Mouse (Mus musculus): ENCODE data around the gene Col4a1.

Gene Col4a1

DNA sequence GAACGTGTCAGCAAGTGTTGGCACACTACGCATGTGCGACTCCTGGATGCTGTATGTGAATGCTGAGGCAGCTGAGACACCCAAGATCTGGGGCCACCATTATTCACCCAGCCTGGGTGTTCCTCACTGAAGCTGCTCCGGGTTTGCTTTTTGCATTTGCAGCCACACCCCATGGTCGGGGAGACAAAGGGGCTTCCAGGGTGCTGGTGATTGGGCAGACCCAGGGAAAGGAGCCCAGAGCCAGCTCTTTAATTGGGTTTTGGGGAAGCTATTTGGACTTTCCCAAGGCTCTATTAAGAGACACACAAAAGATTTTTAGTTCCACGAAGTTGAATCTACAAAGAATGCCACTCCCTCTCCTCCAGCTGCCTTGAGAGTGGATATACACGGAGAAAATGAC lies 85.2 kb downstream of the Col4a1 start:
- DNase-seq = no peak

DNA sequence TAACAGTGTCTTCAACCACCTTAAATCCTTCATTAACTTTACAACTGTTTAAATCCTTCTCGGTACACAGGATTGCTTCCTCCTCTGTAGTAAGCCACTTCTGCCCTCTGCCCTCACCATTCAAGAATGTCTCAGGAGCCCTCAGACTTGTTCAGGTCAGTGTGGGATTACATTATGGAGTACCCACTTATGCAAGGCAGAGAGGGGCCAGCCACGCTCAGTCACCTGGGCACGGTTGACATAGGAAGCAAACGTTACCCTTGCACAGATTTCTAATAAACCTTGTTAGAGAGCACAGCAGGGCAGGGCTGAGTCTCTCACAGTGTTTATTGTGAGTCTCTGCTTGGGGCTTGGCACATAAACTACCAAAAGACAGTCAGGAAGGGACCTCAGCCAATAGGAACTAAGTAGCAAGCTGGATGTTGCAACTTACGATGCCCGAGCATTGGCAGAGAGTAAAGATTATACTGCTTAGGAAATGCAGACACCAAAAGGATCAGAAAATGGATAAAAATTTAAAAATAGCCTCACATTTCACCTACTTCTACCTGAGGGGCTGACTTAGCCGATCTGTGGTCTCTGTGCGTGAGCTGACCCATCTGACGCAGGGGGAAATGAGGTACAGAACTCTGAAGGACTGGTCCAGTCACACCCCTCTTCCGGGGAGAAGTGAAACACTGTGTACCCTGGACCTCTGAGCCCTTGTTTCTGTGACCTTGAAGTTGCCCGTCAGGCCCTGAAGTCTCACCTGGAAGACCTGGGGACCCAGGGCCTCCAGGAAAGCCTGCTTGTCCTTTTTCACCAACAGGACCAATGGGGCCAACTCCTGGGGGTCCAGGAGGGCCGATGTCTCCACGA lies 86.8 kb downstream of the Col4a1 start:
- no peak for DNase-seq

DNA sequence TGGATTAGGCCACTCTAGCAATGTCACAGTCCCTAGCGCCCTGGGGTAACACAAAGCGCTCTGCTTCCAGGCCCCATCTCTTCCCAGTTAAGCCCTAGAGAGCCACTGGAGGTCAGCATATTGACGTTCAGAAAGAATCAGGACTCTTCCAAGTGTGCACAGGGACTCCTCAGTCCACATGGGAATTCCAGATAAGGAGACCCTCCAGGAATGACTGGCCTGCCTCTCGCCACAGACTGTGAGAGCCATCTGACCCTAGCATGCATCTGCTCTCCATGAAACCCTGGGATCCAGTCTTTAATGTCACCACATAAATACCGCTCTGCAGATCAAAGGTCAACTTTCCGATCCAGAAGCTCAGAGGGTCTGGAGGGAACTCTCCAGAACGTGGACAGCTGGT lies 88.4 kb downstream of the Col4a1 start:
- DNase-seq = no peak

DNA sequence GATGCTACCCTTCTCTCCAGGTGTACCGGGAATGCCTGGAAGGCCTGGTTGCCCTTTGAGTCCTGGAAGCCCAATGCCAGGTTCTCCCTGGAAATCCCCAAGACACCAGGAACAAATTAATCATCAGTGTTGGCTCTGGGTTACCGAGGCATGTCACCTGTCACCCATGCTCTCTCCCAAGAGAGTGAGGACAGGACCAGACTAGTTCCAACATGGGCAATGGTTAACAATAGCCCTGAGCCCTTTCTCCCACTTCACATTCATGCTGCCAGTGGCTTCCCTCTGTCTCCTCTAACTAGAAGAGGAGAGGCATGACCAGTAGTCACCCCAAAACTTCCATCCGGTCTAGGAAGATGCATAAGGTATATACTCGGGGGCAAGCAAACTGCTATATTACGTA lies 91.3 kb downstream of the Col4a1 start:
- DNase-seq = no peak

DNA sequence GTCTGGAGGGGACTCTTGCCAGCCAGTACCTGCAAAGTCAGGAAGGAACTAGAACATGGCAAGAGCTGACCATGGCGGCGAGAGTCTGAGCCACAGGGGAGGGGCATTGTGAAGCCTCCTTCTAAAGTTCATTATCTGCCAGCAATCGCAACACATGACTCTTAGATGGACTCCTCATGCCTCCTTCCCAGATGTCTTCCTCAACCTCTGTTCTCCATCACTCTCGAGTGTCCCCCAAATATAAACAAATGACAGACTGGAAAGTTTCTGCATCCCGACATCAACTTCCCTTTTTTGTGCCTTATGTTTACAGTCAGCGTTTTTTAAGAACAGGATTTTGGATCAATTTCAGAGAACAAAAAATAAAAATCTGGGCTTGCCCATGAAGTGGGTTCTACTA lies 93.3 kb downstream of the Col4a1 start:
- peak in 1 of 2 experiments; percentile 41 for DNase-seq

DNA sequence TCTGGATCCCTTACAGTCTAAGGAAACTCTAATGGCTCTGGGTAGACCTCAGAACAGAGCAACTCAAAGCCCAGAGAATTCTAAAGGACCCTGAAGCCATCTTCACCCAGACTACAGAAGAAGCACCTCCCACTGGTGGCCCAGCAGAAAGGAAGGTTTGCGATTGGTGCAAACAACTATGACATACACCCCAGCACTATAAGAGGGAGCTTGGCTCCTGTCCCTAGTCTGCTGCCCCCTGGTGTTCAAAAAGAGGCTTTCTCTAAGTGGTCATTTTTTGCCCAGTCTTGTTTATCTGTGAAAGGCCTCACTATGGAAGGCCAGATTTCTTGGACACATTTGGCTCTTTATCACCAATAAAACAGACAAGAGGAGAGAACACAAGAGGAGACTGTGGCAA lies 97.4 kb downstream of the Col4a1 start:
- DNase-seq = peak; percentile 50 to 65

DNA sequence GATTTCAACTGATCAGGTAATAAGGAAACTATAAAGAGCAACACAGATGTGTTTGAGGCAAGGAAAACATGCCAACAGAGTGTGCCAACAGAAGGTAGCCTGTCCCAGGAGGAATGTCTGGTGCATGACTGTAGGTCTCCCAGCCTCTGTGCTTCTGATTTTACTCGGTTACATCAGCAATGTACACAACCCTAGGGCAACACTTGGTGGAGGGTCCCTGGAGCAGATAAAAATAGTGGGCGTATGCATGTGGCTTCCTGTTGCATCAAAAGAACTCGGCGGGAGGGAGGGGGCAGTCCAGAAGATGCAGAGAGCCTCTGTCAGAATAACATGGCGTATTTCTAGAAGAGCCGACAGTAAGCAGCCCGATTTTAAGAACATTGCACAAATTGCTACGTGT lies 106.1 kb downstream of the Col4a1 start:
- no peak for DNase-seq

DNA sequence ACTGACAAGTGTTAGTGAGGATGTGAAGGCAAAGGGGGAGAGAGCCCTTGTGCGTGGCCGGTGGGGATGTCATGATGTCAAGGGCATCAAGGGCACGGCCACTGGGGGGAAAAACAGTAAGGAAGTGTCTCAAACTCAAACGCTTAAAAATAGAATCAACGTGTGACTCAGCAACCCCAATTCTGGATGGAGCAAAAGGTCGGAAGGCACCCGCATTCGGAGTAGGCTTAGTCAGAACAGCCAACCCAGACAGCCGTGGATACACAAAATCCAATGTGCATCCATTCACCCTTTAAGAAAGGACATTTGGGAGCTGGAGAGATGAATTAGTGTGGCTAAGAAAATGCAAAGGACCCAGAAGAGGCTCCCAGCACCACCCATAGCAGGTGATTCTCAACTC lies 107.1 kb downstream of the Col4a1 start:
- no peak for DNase-seq

DNA sequence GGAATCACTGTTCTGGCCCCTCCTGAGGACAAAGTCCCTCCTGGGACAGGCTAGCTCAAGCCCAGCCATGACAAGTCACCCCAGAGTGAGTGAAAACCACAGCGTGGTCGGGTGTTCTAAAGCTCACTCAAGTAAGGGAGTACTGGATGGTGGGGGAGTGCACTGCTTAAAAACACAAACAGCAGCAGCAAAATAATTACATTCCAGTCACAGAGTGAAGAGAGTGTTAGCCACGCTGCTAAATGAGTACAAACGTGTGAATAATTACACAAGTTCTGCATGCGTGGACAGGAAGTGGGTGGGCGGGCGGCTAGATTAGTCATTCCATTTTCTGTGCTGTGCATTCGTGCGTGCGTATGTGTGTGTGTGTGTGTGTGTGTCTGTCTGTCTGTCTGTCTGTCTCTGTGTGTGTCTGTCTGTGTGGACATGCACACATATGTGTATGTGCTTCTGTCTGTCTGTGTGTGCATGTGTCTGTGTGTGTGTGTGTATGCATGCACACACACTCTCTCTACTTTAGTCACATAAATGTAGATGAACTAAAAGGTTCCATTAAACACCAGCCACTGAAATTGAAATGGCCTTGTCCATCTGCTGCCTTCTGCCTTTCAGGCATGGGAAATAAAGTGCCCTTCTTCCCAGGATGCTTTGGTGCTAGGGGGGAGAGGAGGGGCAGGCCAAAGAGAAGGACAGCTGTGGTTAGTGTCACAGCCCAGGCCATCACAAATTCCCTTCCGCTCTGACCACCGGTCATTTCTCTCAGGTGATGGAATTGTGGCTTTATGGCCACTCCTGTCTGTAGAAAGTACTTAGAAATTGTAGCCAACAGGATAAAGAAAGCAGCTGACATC lies 109.1 kb downstream of the Col4a1 start:
- no peak for DNase-seq

DNA sequence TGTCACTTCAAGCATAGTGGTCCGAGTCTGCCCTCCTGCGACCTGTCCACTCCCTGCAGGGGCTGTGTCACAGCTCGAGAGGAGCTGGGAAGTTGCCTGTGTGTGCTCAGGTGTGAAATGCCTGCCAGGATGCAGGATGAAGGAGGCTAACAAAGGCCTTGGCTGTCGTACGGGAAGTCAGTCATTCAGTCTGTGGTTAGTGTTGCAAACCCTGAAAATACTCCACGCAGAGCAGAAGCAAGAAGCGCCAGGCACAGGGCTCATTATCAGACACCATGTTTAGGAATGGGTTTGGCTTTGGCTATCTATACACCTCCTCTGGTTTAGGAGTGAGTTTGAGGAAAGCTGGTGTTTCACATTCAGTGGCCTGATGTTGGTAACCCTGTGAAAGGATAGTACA lies 114.0 kb downstream of the Col4a1 start:
- no peak for DNase-seq

DNA sequence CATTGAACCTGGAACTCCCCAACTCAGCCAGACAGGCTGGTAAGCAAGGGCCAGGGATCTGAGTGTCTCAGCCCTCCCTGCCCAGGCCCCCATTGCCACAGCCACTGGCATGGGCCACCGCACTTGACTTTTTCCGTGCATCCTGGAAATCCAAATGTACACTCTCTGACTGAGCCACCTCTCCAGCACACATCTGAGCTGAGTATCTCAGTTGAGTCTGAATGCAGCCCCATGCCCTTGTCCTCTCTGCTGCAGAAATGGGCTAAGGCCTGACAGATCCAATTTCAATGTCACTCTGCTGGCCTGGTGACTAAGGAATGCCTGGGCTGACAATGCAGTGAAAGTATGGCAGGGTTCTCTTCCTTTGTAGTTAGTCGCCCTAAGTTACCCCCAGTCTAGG lies 114.6 kb downstream of the Col4a1 start:
- DNase-seq = no peak

DNA sequence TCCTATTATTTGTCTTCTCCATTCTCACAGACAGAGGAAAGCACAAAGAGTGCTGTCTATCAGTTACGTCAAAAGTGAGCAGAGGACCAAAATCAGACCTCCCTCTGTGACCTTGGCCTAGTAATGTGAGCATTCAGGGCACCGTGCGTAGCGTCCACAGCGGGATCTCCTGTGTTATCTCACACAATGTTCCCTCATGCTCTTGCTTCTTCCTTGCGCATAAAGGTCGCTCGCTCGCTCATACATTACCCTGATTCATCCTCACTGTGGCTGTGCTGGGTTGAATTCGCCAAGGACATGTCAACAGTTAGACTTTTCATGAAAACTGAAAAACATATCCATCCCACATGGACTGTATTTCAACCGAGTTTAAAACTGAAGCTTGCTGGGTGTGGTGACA lies 115.4 kb downstream of the Col4a1 start:
- DNase-seq = no peak

DNA sequence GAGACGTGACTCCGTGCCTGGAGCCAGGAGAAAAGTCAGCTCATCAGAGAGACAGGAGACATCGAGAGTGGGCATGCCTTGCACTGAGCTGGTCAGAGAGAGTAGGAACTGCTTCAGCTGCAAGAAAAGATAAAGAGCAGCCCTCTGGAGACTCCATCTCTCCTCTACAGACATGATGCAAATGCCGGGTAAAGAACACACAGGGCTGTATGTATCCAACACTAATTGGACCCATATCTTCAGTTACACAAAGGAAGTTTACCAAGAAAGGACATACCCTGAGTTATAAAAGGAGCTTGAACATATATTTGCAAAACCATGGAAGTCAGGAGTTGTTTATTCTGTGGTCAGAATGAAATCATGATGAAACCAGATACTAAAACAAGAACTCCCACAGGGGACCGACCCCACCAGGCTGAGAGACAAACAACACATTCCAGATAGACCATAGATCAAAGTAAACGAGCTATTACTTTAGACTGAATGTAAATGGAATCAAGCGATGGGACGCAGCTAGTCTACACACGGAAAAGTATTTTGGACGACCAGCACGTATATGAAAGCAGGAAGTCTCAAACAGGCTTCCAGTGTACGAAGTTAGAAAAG lies 119.8 kb downstream of the Col4a1 start:
- peak in 1 of 2 experiments; percentile 39 for DNase-seq

DNA sequence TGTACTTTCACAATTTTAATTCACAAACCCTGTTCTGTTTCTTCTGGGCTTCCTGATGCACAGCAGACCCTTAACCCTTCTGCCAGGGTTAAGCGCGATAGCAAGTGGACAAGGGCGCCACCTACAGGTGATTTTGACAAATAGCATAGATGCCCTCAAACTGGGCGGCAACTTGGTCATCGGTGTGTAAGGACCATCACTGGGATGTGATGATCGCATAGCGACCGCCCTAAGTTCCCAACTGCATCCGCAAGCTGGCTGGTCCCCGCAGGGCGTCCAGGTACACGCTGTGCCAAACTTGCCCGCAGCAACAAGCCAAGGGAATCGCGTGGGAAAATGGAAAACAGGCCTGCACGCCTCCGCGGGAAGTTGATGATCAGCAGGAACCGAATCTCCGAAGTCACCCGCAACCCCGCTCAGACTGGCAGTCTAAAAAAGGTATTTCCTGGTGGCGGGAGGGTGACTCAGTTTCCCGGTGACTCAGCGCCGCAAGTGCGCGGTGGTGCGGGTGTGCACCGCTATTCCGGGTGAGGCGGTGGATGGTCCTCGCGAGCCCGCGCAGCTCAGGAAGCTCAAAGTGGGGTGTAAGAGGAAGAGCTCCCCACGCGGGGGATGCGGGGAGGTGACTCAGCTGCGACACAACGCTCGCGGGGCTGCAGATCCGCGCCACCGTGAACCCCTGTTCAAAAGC lies 124.9 kb downstream of the Col4a1 start:
- DNase-seq = peak; percentile 64 to 81

DNA sequence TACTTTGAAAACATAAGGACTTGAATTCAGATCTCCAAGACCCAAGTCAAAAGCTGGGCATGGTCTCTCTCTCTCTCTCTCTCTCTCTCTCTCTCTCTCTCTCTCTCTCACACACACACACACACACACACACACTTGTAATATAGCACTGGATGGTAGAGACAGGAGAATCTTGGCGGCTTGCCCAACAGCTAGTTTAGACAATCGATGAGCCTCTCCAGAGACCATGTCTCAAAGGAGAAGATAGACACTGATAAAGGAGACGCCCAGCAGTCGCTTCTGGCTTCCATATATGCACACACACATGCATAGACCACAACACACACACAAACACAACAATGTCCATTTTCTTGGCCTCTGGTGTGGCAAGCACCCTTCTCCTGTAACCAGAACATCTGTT lies 126.2 kb downstream of the Col4a1 start:
- DNase-seq = no peak

DNA sequence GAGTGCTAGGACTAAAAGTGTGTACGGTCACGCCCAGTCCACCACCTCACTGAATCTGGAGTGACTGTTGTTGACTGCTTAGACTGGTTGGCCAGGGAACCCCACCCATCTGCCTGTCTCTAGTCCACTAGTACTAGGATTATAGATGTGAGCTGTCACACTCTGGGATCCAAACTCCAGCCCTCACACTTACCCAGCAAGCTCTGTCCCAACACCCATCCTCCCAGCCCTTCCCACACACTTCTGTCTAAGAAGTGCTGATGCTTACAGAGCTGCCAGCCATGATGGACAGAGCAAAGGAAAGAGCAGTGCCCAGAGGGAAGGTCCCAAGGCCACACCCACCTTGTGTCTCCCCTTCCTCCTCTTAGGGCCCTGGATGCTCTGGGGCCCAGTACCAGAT lies 127.0 kb downstream of the Col4a1 start:
- DNase-seq = no peak

DNA sequence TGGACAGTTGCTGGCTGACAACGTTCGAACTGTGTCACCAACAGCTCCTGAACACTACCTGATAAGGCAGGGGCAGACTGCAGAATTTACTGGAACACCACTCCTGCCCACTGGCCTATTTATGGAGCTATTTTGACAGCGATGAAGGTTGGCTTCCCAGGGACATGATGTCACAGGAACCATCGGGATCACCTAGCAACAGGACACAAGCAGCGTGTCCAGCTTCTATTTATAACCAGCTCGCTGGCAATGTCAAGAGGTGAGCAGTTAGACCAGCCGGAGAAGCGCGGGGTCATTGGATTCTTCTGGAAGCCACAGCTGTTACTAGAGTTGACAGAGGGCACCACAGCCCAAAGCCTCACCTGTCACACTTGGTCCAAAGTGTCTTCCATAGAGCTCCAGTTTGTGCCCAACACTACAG lies 129.0 kb downstream of the Col4a1 start:
- DNase-seq = peak; percentile 37 to 47

DNA sequence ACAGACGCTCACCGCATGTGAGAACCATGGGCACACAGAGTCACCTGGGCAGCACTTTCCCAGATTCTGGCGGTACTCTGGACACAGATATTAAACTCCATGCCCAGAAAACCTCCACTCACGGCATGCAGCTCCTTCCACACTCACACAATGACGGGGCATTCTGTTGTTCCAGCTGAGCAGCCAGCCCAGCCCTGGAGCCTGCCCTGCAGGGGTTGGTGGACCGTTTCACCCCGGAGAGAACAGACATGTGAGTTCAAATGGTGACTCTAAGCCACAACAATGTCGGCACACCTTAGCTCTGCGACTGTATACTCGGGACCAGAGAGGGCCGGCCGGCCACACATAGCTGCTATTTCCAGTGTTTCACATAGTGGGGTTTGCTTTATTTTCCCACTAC lies 130.0 kb downstream of the Col4a1 start:
- DNase-seq = no peak

DNA sequence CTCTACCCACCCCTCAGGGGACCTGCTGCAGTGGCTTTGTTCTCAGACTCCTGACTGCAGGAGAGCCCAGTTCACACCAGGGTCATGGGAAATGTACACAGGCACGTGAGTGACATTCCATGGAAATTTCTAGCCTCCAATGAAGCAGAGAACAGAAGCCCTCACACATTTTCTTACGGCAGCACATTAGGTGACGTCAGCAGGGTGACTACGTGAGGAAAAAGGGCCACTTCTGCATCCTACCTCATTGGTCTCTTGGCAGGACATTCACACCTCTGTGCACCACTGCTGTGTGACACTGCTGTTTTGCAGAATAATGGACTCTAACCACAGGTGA lies 130.5 kb downstream of the Col4a1 start:
- no peak for DNase-seq

DNA sequence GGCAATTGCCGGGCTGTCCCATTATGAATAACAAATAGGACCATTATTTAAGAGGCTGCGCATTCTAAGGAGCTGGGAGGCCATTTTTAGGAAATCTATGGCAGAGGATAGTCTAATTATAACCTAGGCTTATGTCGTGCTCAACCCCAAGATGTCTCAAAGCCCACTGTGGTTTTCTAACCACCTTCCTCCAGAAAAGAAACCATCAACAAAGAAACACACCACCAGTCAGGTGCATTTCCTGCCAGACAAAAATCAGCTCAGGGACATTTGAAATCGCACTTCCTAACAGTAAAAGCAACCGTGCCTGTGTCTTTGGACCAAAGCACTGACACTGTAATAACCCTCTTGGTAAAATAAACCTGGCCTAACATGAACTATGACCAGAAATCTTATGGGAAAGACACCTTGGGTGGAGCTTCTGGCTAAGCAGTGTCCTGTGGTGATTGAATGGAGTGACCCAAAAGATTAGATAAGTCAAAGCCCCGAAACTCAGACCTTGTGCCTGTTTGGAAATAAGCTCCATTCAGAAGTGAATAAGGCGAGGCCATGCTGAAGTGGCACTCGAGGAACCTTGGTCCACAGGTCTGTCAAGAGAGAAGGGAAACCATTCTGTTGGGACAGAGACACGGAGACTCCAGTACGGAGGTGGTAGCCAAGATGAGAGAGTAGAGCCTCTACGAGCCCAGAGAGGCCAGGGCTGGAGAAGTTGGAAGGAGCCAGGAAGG lies 131.0 kb downstream of the Col4a1 start:
- DNase-seq = no peak

DNA sequence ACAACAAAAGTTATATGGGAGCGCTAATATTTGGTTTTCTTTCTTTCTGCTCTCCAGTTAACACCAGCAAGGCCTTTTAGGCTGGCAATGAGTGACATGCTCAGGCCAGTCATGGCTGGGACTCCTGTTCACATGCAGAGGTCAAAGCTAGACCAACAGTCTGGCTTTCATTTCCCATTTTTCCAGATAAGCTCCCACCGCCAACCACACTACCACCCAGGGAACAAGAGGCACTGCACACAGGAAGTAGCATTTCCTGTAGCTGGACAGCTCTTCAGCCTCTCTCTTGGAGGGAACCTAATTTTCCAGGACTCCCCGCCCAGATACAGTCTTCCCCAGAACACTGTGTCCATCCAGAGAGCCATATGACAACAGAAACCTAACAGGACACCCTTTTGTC lies 132.8 kb downstream of the Col4a1 start:
- no peak for DNase-seq

DNA sequence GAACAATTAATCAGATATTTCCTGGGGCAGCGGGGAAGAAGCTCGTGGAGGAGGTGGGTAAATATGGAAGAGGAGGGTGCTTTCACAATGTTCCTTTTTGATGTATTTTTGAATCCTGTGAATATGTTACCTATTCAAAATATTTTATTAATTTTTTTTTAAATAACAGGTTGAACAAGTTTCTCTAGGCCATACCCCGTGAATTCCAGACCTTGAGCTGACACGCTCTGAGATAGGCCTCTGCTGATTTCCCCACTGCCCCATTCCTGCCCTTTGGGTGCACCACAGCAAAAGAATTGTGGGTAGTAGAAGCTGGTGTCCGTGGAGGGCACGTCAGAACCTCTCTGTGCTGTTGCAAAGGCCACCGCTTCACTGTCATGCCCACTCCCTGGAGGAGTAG lies 136.2 kb downstream of the Col4a1 start:
- DNase-seq = no peak

All from lung, postnatal 4 days (tissue).